Mouse (Mus musculus) neural tube, embryonic 12.5 days (tissue): ENCODE results near the gene Supt4a. TPM values are rescaled to one million over a fixed set of nuclear protein-coding genes. Genes with fewer than 3 reads are reported as not detected.

Experiments
- ATAC-seq: fragments of 200-750 bp; cut with Nextera tagmentation; 2 replicates; pipeline ENCODE4 v1.8.0; 2017; ENCODE audit warnings: low read depth, mild to moderate bottlenecking, moderate TSS enrichment, moderate library complexity; ENCODE audit not compliant: low FRiP score
- H3K27ac ChIP-seq: fragments of 300-500 bp; sonication (generic); 2 replicates; pipeline ENCODE4 v1.5.1; 2016
- H3K27me3 ChIP-seq: fragments of 300-500 bp; sonication (generic); replicated peaks from 2 replicates; pipeline ENCODE4 v1.6.1; 2016; ENCODE audit warnings: mild to moderate bottlenecking
- H3K36me3 ChIP-seq: fragments of 300-500 bp; sonication (generic); 2 replicates; pipeline ENCODE4 v1.6.1; 2016; ENCODE audit warnings: mild to moderate bottlenecking
- H3K4me1 ChIP-seq: fragments of 300-500 bp; sonication (generic); 2 replicates; pipeline ENCODE4 v1.6.1; 2016
- H3K4me2 ChIP-seq: fragments of 300-500 bp; sonication (generic); replicated peaks from 2 replicates; pipeline ENCODE4 v1.6.1; 2016; ENCODE audit warnings: mild to moderate bottlenecking
- H3K4me3 ChIP-seq: fragments of 300-500 bp; sonication (generic); 2 replicates; pipeline ENCODE4 v1.5.1; 2016
- H3K9ac ChIP-seq: fragments of 300-500 bp; sonication (generic); 2 replicates; pipeline ENCODE4 v1.6.1; 2016; ENCODE audit warnings: mild to moderate bottlenecking
- H3K9me3 ChIP-seq: fragments of 300-500 bp; sonication (generic); 2 replicates; pipeline ENCODE4 v1.6.1; 2016; ENCODE audit warnings: mild to moderate bottlenecking
- WGBS: fragments of 180-500 bp; shearing (Covaris S2); methylation state at CpG from one replicate; pipeline ENCODE4 v1.1.7; 2016; 5-methylcytosine and 5-hydroxymethylcytosine counted together
- polyA plus RNA-seq: library from polyadenylated mRNA; unstranded; fragments of >200 nt; fragmentation: Nextera tagmentation; extraction: Ambion mirVana; gene quantifications from 2 replicates; pipeline ENCODE4 v1.2.1, GENCODE M21; 2016

The Supt4a gene
- polyA plus RNA-seq, 1 experiment from 2014 or later = 149 TPM

DNA sequence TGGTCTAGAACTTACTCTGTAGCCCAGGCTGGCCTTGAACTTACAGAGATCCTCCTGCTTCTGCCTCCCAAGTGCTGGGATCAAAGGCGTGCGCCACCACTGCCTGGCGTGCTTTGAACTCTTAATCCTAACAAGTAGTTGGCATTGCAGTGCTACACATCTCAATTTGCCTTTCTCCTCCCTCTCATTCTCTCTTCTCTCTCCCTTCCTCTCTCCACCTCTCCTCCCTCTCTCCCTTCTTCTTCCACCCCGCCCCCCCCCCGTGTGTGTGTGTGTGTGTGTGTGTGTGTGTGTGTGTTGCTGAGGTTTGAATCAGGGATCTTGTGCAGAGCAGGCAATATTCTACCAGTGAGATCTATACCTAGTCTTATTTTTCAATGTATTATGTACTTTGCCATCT is 10.0 kb downstream of the Supt4a start:
- H3K4me2 ChIP-seq = no peak overlapping the region
- H3K27me3 ChIP-seq = no peaks in the 10 kb centered on the region
- no peaks in the 10 kb centered on the region for H3K4me1 ChIP-seq
- ATAC-seq = no peak
- no peaks in the 10 kb centered on the region for H3K9me3 ChIP-seq
- H3K4me3 ChIP-seq = no peak overlapping the region
- H3K27ac ChIP-seq = no peak overlapping the region
- 91% methylated on average over 4 of the region's 5 CpGs for WGBS
- H3K9ac ChIP-seq = no peak overlapping the region
- peaks cover 25% of the 10 kb centered on the region for H3K36me3 ChIP-seq

DNA sequence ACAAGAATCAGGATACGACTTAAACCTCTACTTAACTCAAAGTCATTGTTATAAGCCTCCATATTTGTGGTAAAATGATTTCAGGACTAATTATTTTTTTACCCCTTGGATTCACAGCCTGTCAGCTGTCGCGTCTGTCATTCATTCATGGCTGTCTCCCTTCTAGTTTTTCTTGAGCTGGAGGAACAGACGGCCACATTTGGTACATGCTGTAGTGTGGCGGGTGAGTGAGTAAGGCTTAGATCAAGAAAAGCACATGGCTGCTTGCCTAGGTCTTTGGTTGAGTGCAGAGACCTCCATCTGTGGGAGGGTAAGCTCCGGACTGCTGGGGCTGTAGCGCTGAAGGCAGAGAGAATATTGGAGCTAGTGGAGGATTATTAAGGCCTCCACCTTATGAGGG is 10.4 kb downstream of the Supt4a start:
- Histone ChIP-seq H3K4me1 (no peaks in the 10 kb centered on the region), H3K4me2 (no peak overlapping the region), H3K4me3 (no peak overlapping the region), H3K9me3 (no peaks in the 10 kb centered on the region), H3K27ac (no peak overlapping the region), H3K36me3 (peaks cover 21% of the 10 kb centered on the region), H3K27me3 (no peaks in the 10 kb centered on the region), H3K9ac (no peak overlapping the region)
- WGBS = 93% methylated on average over 7 of the region's 7 CpGs
- no peak for ATAC-seq

DNA sequence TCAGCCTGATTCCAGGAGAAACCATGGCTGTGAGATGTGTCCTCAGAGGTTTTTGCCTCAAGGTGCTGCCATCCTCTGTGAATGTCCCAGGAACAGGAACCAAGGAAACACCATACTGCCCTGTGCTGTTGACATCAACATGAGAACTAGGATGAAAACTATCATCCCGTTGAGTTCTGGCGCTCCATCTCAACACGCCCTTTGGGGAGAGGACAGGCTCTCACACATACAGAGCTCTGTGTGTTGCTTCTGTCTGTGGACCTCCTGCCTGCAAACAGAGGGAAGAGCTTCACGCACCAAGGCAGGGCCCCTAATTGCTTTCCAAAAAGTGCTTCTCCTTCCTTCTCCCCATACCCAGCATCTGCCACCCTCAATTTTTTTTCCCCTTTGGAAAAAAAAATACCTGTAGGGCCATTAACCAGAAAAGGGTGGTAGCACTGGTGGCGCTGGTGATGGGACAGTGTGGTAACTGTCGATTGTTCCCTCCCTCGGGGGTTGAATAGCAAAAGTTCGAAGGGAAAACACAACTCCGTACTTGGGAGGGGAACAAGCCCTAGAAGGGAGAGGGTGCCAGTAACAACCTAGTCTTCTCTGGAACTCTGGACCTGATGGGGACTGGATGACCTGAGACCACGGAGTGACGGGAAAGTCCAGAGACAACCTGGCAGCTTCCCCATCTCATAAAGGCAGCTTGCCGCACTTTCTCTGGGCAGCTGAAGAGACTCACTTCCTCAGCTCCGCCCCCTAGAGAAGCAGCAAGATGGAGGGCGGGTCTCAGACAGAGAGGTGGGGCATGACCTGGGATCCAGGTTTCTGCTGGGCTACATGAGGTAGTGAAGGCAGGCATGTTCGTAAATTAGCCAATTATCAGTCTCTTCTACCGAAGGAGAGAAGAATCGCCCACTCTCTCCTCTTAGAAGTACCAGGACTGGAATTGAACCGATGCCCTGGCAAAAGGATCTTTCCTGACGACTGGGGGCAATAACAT is 11.1 kb downstream of the Supt4a start:
- no peaks in the 10 kb centered on the region for H3K27me3 ChIP-seq
- WGBS = 35% methylated on average over 19 of the region's 19 CpGs
- H3K9me3 ChIP-seq = no peaks in the 10 kb centered on the region
- no peak overlapping the region for H3K4me2 ChIP-seq
- H3K4me1 ChIP-seq = no peaks in the 10 kb centered on the region
- H3K27ac ChIP-seq = no peak overlapping the region
- ATAC-seq = no peak
- no peak overlapping the region for H3K9ac ChIP-seq
- peaks cover 16% of the 10 kb centered on the region for H3K36me3 ChIP-seq
- H3K4me3 ChIP-seq = no peak overlapping the region

DNA sequence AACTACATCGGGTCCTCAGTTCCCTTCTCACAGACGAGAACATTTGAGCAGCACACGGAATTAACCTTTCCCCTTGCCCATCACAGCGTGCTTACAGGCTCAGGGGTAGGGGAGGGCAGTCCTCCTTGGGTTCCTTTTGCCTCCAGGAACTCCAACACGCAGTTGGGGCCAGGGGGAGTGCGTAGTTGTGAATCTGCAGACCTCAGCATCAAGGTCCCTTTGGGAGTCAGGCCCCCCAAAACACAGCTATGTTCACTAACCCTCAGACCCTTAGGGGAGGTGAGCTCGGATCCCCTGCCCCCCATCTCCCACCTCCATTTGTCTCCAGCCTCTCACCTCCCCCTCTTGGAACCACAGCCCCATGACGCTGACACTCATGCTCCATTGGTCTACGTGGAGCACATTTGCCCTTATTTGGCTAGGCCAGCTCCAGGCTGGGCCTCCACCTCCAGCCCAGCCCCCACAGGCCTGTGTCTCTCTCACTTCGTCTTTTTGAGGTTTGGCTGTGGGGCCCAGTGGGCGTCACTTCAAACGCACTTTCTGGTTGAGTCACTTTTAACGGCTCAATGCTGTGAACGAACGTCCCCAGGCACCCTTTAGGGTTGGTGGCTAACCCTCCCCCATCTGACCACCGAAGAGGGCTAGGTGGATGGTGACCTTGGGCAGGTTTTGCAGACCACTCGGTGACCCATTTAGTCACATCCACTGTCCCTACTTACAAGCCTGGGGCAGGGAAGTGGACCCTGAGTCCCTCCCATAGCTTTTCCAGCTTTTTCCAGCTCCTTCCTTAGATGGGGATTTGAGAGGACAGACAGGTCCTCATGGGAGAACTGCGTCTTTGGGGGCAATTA is 12.1 kb downstream of the Supt4a start:
- 61% methylated on average over 18 of the region's 18 CpGs for WGBS

DNA sequence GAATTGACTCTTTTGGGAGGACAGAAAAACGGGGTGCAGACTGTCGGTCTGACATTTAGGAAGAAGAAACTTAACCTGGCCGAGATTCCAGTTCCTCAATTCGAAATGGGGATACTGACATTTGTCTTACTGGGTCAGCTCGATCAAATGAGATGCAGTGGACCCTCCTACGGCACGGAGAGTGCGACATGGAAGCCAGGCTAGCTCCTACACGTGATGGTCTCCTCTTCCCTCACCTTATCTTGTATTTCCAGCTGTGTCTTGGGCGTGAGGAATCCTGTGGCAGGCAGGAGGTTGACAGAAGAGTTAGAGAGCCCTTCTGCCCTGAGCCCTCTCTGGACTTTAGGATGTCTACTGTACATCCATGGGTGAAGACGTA is 12.7 kb downstream of the Supt4a start:
- Histone ChIP-seq H3K4me1 (no peaks in the 10 kb centered on the region), H3K9me3 (no peaks in the 10 kb centered on the region), H3K9ac (no peak overlapping the region), H3K27me3 (no peaks in the 10 kb centered on the region), H3K36me3 (peaks cover 3% of the 10 kb centered on the region), H3K27ac (no peak overlapping the region), H3K4me2 (no peak overlapping the region), H3K4me3 (no peak overlapping the region)
- no peak for ATAC-seq
- 84% methylated on average over 11 of the region's 11 CpGs for WGBS

More for the DNA sequence above, 12.1 kb downstream of the Supt4a start:
- H3K36me3 ChIP-seq = peaks cover 10% of the 10 kb centered on the region
- no peak overlapping the region for H3K27ac ChIP-seq
- no peaks in the 10 kb centered on the region for H3K4me1 ChIP-seq
- H3K9ac ChIP-seq = no peak overlapping the region
- H3K4me2 ChIP-seq = no peak overlapping the region
- H3K4me3 ChIP-seq = no peak overlapping the region
- ATAC-seq = no peak
- no peaks in the 10 kb centered on the region for H3K9me3 ChIP-seq
- no peaks in the 10 kb centered on the region for H3K27me3 ChIP-seq

DNA sequence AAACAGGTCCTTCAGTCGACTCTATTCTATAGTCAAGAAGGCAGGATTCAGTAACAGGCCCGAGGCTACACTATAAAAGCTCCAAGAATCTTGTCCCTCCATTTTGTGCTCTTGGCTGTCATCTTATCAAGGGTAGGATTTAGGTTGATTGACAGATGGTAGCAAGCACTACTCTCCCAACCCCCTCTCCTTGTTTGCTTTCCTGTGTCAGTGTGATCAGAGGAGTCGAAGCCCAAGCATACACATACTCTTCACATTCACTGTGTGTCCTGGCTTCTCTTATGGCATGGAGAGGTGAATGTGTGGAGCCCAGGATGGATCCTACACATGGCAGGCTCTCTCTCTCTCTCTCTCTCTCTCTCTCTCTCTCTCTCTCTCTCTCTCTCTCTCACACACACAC is 13.2 kb downstream of the Supt4a start:
- no peaks in the 10 kb centered on the region for H3K36me3 ChIP-seq
- ATAC-seq = no peak
- H3K9ac ChIP-seq = no peak overlapping the region
- H3K27me3 ChIP-seq = no peaks in the 10 kb centered on the region
- H3K4me2 ChIP-seq = no peak overlapping the region
- no peaks in the 10 kb centered on the region for H3K4me1 ChIP-seq
- no peaks in the 10 kb centered on the region for H3K9me3 ChIP-seq
- H3K27ac ChIP-seq = no peak overlapping the region
- H3K4me3 ChIP-seq = no peak overlapping the region
- WGBS = 85% methylated on average over 3 of the region's 3 CpGs

DNA sequence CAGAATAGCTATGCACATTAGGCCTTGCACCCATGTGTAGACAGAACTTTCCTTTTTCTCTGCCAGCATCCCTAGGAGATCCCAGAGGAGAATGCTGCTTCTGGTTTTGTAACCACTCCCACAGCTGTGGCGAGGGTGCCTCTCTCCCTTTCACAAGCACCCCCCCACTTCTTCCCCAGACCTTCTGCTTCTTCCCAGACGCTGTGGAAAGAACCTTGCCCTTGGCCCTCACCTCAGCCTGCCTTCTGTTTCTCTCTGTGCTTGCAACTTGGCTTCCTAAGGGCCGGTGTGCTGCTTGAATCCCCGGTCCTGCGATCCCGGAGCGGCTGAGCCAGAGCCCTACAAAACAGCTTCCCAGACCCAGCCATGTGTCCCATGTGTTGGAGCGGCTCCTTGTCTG is 13.7 kb downstream of the Supt4a start:
- no peaks in the 10 kb centered on the region for H3K27me3 ChIP-seq
- H3K4me2 ChIP-seq = no peak overlapping the region
- H3K9me3 ChIP-seq = no peaks in the 10 kb centered on the region
- no peak for ATAC-seq
- H3K9ac ChIP-seq = no peak overlapping the region
- H3K27ac ChIP-seq = no peak overlapping the region
- WGBS = 82% methylated on average over 8 of the region's 8 CpGs
- no peaks in the 10 kb centered on the region for H3K36me3 ChIP-seq
- H3K4me3 ChIP-seq = no peak overlapping the region
- no peaks in the 10 kb centered on the region for H3K4me1 ChIP-seq

DNA sequence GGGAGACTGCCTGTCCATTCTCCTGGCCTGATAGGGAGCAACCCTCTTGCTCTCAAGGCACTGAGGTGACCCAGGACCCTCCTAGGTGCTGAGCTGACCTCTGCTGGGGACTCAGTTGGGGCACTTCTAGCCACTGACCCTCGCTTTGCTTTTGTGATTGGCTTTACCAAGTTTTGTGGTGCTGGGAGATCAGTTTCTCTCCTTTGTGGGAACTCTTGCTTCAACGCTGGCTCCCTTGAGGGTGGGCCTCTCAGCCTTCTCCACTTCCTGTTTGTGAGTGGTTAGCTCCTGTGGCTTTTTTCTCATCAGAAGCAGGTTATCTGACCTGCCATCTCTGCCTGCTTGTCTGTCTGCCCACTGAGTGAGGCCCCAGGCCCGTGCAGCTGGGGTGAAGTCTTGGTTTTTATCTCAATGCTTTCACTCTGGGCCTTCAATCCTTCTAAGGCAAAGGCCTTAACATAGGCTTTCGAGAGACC is 14.2 kb downstream of the Supt4a start:
- WGBS = 75% methylated on average over 4 of the region's 4 CpGs
- no peaks in the 10 kb centered on the region for H3K27me3 ChIP-seq
- ATAC-seq = no peak
- H3K27ac ChIP-seq = no peak overlapping the region
- H3K4me3 ChIP-seq = no peak overlapping the region
- H3K9me3 ChIP-seq = no peaks in the 10 kb centered on the region
- H3K4me2 ChIP-seq = no peak overlapping the region
- no peaks in the 10 kb centered on the region for H3K4me1 ChIP-seq
- no peaks in the 10 kb centered on the region for H3K36me3 ChIP-seq
- H3K9ac ChIP-seq = no peak overlapping the region

DNA sequence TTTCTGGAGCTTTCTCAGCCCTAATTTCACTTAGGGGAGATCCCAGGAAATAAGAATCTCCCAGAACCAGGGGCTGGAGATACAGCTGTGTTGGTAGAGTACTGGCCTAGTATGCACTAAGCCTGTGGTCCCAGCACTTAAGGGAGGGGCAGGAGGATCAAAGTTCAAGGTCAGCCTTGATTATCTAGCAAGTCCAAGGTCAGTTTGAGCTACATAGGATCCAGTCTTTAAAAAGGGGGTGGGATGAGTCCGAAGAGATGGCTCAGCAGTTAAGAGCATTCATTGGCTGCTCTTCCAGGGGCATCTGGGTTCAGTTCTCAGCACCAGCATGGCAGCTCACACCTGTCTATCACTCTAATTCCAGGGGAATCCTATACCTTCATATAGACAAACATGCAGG is 15.0 kb downstream of the Supt4a start:
- Histone ChIP-seq H3K9me3 (no peaks in the 10 kb centered on the region), H3K9ac (no peak overlapping the region), H3K27me3 (no peaks in the 10 kb centered on the region), H3K36me3 (no peaks in the 10 kb centered on the region), H3K4me2 (no peak overlapping the region), H3K4me1 (no peaks in the 10 kb centered on the region), H3K27ac (no peak overlapping the region), H3K4me3 (no peak overlapping the region)
- no peak for ATAC-seq
- 79% methylated on average over 1 of the region's 1 CpGs for WGBS

DNA sequence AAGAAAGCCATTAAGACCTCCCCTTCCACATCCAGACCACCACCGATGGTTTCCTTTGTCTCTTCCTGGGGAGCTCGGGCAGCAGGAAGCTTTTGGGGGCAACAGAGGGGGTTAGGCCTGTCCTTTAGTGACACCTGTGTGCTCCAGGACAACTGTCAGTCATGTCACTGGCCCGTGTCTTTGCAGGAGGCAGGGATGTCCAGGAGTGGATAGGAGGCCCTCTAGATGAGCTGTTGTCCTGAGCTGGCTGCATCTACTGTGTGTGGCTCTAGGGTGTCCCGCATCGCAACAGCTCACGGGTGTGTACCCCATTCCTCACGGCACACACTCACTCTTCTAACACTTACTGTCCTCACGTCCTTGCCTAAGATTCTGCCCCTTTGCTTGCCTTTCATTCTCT is 15.9 kb downstream of the Supt4a start:
- H3K27ac ChIP-seq = no peak overlapping the region
- H3K4me3 ChIP-seq = no peak overlapping the region
- H3K9me3 ChIP-seq = no peaks in the 10 kb centered on the region
- no peaks in the 10 kb centered on the region for H3K4me1 ChIP-seq
- H3K36me3 ChIP-seq = no peaks in the 10 kb centered on the region
- no peak overlapping the region for H3K9ac ChIP-seq
- no peaks in the 10 kb centered on the region for H3K27me3 ChIP-seq
- WGBS = 80% methylated on average over 8 of the region's 8 CpGs
- no peak for ATAC-seq
- no peak overlapping the region for H3K4me2 ChIP-seq

DNA sequence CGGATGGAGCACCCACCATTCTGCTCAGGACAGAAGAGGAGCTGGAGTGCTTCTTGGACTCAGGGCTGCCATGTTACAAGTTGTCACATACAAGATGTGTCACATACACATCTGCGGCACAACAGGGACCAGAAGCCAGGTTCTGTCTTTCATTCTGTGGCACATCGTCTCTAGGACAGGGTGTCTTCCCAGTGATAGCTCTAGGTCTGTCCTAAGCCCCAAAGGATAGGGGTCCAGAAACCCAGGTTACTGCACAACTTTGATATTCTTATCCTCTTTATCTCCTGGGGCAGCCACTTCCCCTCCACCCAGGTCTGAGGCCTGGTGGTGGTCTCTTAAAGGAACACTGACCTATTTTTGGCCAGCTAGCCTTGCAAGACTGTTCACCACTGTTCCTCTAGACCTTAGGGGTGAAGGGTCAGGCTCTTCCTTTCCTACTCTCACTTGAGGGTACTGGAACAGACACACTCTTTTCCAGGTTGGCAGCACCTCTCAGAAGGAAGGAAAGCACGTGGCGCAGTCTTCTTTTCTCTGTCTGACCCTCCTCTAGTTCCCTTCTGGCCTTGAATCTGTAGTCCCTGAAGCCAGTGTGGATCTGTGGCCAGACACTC is 16.6 kb downstream of the Supt4a start:
- ATAC-seq = no peak
- Histone ChIP-seq H3K4me1 (no peaks in the 10 kb centered on the region), H3K9me3 (no peaks in the 10 kb centered on the region), H3K9ac (no peak overlapping the region), H3K27me3 (no peaks in the 10 kb centered on the region), H3K27ac (no peak overlapping the region), H3K4me3 (no peak overlapping the region), H3K4me2 (no peak overlapping the region), H3K36me3 (no peaks in the 10 kb centered on the region)
- 81% methylated on average over 5 of the region's 5 CpGs for WGBS

DNA sequence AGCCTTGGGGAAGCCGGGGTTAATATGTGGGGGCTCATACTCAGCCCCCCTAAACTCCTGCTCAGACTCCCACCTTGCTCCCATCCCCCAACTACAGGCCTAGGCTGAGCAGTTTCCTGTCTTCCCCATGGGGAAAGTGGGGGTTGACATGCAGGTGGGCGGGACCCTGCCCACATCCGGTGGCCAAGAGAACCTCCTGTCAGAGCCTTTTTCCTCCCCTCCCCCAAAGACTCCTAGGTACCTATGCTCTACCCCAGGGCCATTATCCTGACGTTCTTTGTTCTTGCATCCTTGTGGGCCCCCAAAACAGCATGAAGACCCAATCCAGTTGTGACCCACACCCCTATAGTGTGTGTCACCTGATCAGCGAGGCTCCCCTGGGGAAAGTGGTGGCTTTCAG is 17.3 kb downstream of the Supt4a start:
- Histone ChIP-seq H3K27ac (no peak overlapping the region), H3K36me3 (no peaks in the 10 kb centered on the region), H3K4me3 (no peak overlapping the region), H3K4me1 (no peaks in the 10 kb centered on the region), H3K9ac (no peak overlapping the region), H3K9me3 (no peaks in the 10 kb centered on the region), H3K4me2 (no peak overlapping the region), H3K27me3 (no peaks in the 10 kb centered on the region)
- WGBS = 74% methylated on average over 5 of the region's 5 CpGs
- ATAC-seq = no peak
